Mouse (Mus musculus): ENCODE measurements around the gene Lrcol1. TPM values are rescaled to one million over a fixed set of nuclear protein-coding genes. Genes with fewer than 3 reads are reported as not detected.

Lrcol1 gene
- polyA plus RNA-seq, 1 experiment from 2014 or later, result not detected

DNA sequence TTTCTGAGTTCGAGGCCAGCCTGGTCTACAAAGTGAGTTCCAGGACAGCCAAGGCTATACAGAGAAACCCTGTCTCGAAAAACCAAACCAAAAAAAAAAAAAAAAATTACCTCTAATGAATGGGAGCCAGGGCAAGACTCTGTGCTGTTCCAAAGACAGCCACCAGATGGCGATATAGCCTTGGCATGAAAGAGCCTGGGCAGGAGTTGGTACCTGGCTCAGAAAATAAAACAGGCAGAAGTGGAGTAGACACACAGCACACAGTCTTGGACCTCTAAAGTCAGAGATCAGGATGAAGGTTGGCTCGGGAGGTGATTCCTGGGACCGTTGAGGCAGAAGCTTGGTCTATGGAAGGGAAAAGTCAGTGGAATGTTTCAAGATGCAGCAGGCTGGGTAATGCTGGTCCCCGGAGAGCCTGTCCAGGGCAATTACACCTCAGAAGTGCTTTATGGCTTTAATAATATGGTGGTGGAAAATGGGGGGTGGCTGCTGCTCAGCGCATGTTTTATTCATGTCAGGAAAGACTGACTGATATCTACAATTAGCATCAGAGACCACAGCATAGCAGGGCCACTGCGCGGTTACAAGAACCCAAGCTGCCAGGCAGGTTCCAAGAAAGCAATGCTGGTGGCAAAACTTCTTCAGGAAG is 13.1 kb downstream of the Lrcol1 start:
- ATAC-seq (peak; percentile 58), DNase-seq (ENCODE audit: low read depth, low spot score) (peak; percentile 25)
- no peaks in the 10 kb centered on the region for H3K27me3 ChIP-seq
- peak; percentile 92 for TF ChIP-seq CTCF (IDR thresholded peaks at IDR 0.05)
- in situ Hi-C loops (cut with MboI; ENCODE audit: low pct_unique_long_range_greater_than_20kb), result loop anchor here (5.0 kb wide), 1 partner anchor 275 kb away; no protein-coding TSS in a partner anchor
- CTCF ChIA-PET, result interaction anchor here (0.7 to 1.8 kb wide), 2 partner anchors 11 to 69 kb away, joined by 3 to 4 read pairs; no protein-coding TSS in a partner anchor
- POLR2A ChIA-PET, result no interaction called here

DNA sequence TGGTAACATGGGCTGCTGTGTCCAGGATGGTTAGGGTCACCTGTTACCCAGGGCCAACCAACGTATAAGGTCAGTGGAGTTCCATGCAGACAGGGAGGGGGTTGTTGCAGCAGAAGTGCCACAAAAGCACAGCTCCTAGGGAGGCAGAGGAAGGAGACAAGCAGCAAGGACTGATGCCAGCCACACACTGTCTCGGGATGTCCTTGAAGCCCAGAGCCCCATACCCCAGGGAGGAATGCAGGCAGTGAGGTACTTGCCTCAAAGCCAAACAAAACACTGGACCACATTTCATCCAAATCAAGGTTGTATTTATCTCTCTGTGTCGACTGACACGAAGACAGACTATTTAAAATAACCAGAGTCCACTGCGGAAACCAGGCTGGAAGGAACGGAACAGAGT is 16.9 kb downstream of the Lrcol1 start:
- ChIA-PET POLR2A (interaction anchor here (0.8 kb wide), 1 partner anchor 78 kb away, joined by 3 read pairs; no protein-coding TSS in a partner anchor), CTCF (interaction anchor here (1.1 to 1.8 kb wide), 3 partner anchors 71 to 76 kb away, joined by 3 to 6 read pairs (median 6); no protein-coding TSS in a partner anchor)
- TF ChIP-seq CTCF (IDR thresholded peaks at IDR 0.05), result no peak
- no peaks in the 10 kb centered on the region for H3K27me3 ChIP-seq
- no peak for ATAC-seq
- in situ Hi-C loops (cut with MboI; ENCODE audit: low pct_unique_long_range_greater_than_20kb), result no loop called here
- no peak for DNase-seq (ENCODE audit: low read depth, low spot score)

DNA sequence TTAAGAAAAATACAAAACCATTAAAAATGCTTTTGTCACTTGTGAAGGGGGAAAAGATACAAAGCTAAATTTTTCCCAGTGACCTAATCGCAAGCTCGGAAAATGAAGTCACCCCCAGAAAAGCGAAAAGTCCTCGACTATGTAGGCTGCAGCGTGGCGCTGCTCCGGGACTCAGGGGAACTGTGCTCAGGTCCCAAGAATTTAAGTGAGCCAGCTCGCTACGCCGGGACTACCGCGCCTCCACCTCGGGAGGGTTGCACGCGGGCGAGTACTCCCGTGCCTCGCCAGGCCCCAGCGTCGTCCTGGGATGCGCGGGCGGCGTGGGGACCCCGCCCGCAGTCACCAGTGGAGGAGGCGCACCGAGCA is 18.3 kb downstream of the Lrcol1 start:
- in situ Hi-C loops (cut with MboI; ENCODE audit: low pct_unique_long_range_greater_than_20kb), result no loop called here
- ChIA-PET CTCF (interaction anchor here (2.2 kb wide), 1 partner anchor 14 kb away, joined by 6 read pairs; no protein-coding TSS in a partner anchor), POLR2A (no interaction called here)
- no peak for TF ChIP-seq CTCF (IDR thresholded peaks at IDR 0.05)
- H3K27me3 ChIP-seq, result no peaks in the 10 kb centered on the region
- no peak for ATAC-seq
- no peak for DNase-seq (ENCODE audit: low read depth, low spot score)

DNA sequence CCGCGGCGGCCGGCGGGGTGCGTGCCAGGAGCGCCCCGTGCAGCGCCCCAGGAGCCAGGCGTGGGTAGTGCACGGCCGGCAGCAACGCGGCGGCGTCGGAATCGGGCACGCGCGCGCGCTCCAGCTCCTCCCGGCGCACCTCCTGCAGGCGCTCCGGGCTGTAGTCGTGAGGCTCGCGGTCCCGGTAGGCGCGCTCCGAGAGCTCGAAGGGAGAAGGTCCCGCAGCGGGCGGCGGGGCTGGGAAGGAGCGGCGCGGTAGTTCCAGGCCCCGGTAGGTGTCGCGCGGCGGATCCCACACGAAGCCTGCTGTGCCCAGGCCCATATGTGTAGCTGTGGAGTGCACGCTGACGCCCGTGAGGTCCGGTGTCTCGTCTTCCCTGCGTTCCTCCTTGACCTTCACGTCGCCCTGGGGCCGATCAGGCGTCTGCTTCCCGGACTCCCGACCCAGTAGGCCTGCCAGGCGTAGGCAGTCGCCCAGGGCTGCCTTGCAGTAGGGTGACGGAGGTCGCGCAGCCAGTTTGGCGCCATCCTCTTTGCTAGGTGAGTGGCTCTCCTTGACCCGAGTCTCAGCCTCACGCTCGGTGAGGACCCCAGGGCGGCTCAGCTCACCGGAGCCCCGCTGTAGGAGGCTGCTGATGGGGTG is 18.8 kb downstream of the Lrcol1 start:
- ATAC-seq (no peak), DNase-seq (ENCODE audit: low read depth, low spot score) (no peak)
- no peaks in the 10 kb centered on the region for H3K27me3 ChIP-seq
- TF ChIP-seq CTCF (IDR thresholded peaks at IDR 0.05), result no peak
- CTCF ChIA-PET, result interaction anchor here (1.2 to 2.2 kb wide), 2 partner anchors 11 to 13 kb away, joined by 3 to 6 read pairs; no protein-coding TSS in a partner anchor
- POLR2A ChIA-PET, result no interaction called here
- in situ Hi-C loops (cut with MboI; ENCODE audit: low pct_unique_long_range_greater_than_20kb), result no loop called here

DNA sequence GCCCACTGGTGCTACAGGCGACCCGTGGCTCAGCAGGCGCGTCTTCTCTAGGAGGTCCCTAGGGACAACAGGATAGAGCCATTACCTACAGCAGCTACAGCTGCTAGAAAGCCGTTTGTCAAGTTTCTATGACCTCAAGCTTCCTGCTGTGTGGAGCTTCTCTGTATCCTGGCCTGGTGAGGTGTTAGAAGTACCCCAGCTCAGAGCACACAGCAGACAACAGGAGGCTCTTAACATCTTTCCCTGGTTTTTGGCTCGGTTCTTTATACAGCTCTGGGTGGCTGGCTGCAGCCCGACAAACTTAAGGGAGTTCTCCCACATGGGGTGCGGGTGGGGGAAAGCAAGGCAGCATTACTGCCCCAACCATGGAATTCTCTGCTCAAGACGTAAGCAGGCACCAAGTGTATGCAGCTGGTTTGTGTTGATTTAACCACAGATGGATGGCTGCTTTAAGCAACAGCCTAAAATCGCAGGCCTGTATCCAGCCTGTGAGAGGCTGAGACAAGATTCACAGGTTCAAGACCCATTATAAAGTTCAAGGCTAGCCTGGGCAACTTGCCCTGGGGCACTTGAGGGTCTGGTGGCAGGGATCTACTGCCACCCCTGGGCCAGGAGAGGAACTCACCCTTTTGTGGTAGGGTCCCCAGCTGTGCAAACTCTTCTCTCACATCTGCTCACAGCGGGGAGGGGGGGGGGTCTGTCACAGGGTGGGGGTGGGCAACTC is 19.5 kb downstream of the Lrcol1 start:
- H3K27me3 ChIP-seq, result no peaks in the 10 kb centered on the region
- DNase-seq (ENCODE audit: low read depth, low spot score) (no peak), ATAC-seq (no peak)
- ChIA-PET POLR2A (no interaction called here), CTCF (interaction anchor here (1.2 to 2.2 kb wide), 2 partner anchors 10 to 13 kb away, joined by 3 to 6 read pairs; no protein-coding TSS in a partner anchor)
- in situ Hi-C loops (cut with MboI; ENCODE audit: low pct_unique_long_range_greater_than_20kb), result no loop called here
- TF ChIP-seq CTCF (IDR thresholded peaks at IDR 0.05), result no peak

DNA sequence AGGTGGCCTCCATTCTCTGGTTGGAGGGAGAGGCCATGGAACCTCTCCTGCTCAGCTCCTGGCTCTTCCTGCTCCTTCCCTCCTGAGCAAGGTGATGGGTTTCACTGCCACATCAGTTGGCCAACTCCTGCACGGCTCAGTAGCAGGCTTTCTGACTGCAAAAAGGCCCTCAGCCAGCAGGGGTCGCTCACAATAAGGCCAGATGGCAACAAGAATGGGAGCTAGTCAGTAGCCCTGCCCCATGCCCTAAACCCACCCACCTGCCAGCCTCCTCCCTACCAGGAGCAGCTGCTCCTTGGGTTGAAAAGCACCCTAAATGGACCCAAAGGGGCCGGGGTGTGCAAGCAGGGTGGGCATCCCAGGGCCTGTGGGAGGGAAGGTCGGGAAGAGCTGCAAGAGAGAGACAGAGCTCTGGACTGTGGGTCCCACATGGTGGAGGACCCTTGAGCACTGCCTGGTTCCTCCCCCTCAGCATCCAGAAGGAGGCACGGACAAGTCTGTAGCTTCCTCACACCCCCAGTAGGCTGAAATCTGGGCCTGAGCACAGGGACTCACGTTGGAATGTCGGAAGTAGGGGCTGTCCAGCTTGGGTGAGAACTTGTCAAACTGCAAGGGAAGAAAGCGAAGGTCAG is 32.4 kb downstream of the Lrcol1 start:
- ChIA-PET CTCF (interaction anchor here (0.6 to 1.8 kb wide), 10 partner anchors 8 to 108 kb away, joined by 3 to 13 read pairs (median 4); no protein-coding TSS in a partner anchor), POLR2A (interaction anchor here (0.6 to 0.8 kb wide), 2 partner anchors 71 to 101 kb away, joined by 3 to 4 read pairs; partner anchors contain the start of gene Fbrsl1)
- in situ Hi-C loops (cut with MboI; ENCODE audit: low pct_unique_long_range_greater_than_20kb), result no loop called here
- H3K27me3 ChIP-seq, result no peaks in the 10 kb centered on the region
- ATAC-seq (peak; percentile 48), DNase-seq (ENCODE audit: low read depth, low spot score) (no peak)
- TF ChIP-seq CTCF (IDR thresholded peaks at IDR 0.05), result no peak

DNA sequence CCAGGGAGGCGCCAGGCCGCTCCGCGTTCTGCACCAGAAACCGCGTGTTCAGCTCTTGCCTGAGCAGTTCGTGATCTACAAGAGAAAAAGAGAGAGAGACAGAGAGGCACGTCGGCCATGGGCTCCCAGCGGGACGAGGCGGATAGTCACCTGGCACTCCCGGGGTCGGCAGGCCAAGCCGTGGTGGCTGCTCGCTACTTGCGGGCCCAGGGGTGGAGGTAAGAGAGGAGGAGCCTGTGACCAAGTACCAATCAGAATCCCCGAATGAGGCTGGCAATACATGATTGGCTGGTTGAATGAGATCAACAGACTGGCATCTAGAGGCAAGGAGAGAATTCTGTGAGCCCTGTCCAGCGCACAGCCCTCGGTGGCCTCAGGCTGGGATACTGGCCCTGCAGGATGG is 33.7 kb downstream of the Lrcol1 start:
- ChIA-PET POLR2A (no interaction called here), CTCF (no interaction called here)
- in situ Hi-C loops (cut with MboI; ENCODE audit: low pct_unique_long_range_greater_than_20kb), result no loop called here
- no peak for TF ChIP-seq CTCF (IDR thresholded peaks at IDR 0.05)
- DNase-seq (ENCODE audit: low read depth, low spot score) (no peak), ATAC-seq (peak; percentile 5)
- H3K27me3 ChIP-seq, result no peaks in the 10 kb centered on the region

DNA sequence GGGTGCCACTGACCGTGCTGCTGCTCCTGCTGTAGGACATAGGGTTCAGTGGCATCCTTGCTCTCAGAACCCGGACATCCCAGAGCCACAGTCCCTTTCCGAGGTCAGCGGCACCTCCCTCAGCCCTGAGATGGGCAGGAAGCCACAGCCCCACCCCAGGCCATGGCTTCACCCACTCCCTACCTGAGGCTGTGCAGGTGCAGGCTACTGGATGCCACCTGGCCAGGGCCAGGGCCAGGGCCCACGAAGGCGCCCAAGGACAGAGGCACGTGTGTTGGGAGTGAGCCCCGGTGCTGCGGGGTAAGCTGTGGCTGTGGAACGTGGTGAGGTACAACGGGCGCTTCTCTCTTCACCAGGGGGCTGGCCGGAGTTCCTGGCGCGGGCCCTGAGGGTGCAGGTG is 34.6 kb downstream of the Lrcol1 start:
- no peak for TF ChIP-seq CTCF (IDR thresholded peaks at IDR 0.05)
- ChIA-PET CTCF (no interaction called here), POLR2A (interaction anchor here (0.6 kb wide), 1 partner anchor 256 kb away, joined by 3 read pairs; no protein-coding TSS in a partner anchor)
- in situ Hi-C loops (cut with MboI; ENCODE audit: low pct_unique_long_range_greater_than_20kb), result no loop called here
- ATAC-seq (no peak), DNase-seq (ENCODE audit: low read depth, low spot score) (no peak)
- H3K27me3 ChIP-seq, result no peaks in the 10 kb centered on the region

DNA sequence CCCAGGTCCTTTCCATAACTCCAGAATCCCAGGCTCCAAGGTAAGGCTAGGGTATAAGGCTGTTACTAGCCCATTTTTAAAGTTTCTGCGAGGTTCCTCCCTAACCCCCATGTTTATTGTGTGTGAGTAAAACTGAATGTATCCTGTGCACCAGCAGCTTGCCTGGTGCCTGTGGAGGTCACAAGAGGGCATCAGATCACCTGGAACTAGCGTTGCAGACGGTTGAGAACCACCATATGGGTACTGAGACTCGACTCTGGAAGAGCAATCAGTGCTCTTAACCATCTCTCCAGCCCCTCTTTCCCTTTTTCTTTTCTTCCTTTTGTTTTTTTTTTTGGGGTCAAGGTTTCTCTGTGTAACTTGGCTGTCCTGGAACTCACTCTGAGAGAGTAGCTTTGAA is 35.3 kb downstream of the Lrcol1 start:
- no peak for DNase-seq (ENCODE audit: low read depth, low spot score)
- no peak for TF ChIP-seq CTCF (IDR thresholded peaks at IDR 0.05)
- in situ Hi-C loops (cut with MboI; ENCODE audit: low pct_unique_long_range_greater_than_20kb), result loop anchor here (5.0 kb wide), 1 partner anchor 47 kb away; no protein-coding TSS in a partner anchor
- ChIA-PET POLR2A (interaction anchor here (0.6 kb wide), 1 partner anchor 256 kb away, joined by 3 read pairs; no protein-coding TSS in a partner anchor), CTCF (interaction anchor here (0.8 to 2.6 kb wide), 3 partner anchors 15 to 50 kb away, joined by 3 to 6 read pairs (median 3); no protein-coding TSS in a partner anchor)
- no peak for ATAC-seq
- H3K27me3 ChIP-seq, result no peaks in the 10 kb centered on the region

DNA sequence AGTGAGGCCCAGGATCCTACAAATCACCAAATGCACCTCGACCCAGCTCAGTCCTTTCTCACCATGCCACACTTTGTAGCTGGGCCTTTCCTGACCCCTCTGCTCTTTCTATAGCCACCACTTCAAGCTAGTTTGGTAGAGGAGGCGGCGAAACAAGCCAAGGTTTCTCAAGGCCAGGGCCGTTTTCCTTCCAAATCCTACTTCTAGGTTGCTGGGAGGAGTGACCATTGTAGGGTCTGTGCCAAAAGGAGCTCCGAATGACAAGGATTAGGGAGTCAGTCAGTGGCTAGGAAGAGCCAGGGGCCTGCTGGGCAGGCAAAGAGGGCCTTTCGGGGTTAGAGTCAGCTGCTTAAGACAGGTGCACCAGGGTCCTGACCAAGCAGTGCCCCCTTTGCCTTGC is 40.0 kb downstream of the Lrcol1 start:
- DNase-seq (ENCODE audit: low read depth, low spot score), result no peak
- in situ Hi-C loops (cut with MboI; ENCODE audit: low pct_unique_long_range_greater_than_20kb), result loop anchor here (5.0 kb wide), 1 partner anchor 43 kb away; no protein-coding TSS in a partner anchor

More for the DNA sequence above, 40.0 kb downstream of the Lrcol1 start:
- H3K27me3 ChIP-seq, result no peaks in the 10 kb centered on the region
- ATAC-seq, result no peak
- TF ChIP-seq CTCF (IDR thresholded peaks at IDR 0.05), result no peak
- ChIA-PET CTCF (interaction anchor here (1.1 to 2.6 kb wide), 8 partner anchors 8 to 50 kb away, joined by 3 to 7 read pairs (median 4); no protein-coding TSS in a partner anchor), POLR2A (interaction anchor here (1.3 kb wide), 1 partner anchor 10 kb away, joined by 3 read pairs; no protein-coding TSS in a partner anchor)
